ENCODE assay signal across 8 mouse cellular contexts in the genomic region with DNA sequence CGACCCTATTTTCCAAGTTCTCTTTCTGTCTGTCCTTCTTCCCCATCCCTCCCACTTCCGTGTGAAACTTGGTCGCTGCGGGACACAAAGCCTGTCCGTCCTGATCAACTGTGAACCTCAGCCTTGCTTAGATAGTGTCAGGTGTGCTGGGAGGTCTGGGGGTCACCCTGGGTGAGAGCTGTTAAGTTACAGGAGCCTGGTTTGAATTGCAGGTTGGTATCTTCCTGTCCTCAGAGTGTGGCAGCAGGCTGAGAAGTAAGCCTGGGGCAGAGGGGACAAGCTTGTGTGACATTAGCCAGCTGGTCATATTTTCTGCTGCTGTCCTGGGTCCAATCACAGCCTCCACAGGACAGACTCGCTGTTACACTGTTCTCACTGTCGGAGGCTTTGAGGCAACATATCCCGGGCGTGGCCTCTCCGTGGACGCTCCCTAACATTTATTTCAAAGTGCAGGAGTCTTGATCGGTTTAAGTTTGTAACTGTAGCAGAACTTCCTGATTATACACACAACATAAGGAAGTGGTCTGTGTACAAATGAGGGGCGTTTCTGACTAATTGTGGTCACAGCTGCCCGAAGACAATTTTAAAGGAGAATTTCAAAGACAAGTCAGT. TPM values are rescaled to one million over a fixed set of nuclear protein-coding genes. Genes with fewer than 3 reads are reported as not detected.
DNase-seq lines count a peak whose midpoint lies in the region; ATAC-seq and TF ChIP-seq lines count a peak whose summit lies in the region.

No protein-coding gene starts in this region.

- H3K4me3 ChIP-seq in left cerebral cortex, adult 2 months: peak overlapping the region; percentile 39
- peak overlapping the region; percentile 45 for H3K4me3 ChIP-seq in embryonic fibroblast, embryonic 13.5 days (ENCODE audit: insufficient read depth, low read length)
- peak overlapping the region; percentile 19 for H3K4me3 ChIP-seq in hindbrain, embryonic 11.5 days (ENCODE audit: low read depth, low read length)
- H3K4me3 ChIP-seq in lung, adult 2 months (replicated peaks; ENCODE audit: extremely low read depth, low read depth, low read length): peak overlapping the region; percentile 66
- peak overlapping the region; percentile 23; the same call in 1 of the 2 replicates for H3K4me3 ChIP-seq in neural tube, embryonic 12.5 days

- intact Hi-C loops in left cerebral cortex, adult 2 months (cut with DNase I): loop anchor here (2.0 kb wide), 1 partner anchor 16 kb away; no protein-coding TSS in a partner anchor
- intact Hi-C loops in left cerebral cortex, postnatal 25 days (cut with DNase I): no loop called here

- TF ChIP-seq CTCF in left cerebral cortex, adult 2 months (IDR thresholded peaks at IDR 0.05): no peak
- TF ChIP-seq CTCF in embryonic fibroblast, embryonic 13.5 days (IDR thresholded peaks at IDR 0.05; ENCODE audit: borderline replicate concordance, insufficient read depth, low read length): no peak
- no peak for TF ChIP-seq CTCF in lung, adult 2 months (IDR thresholded peaks at IDR 0.05; ENCODE audit: insufficient read depth, low read length)

- H3K9me3 ChIP-seq in hindbrain, embryonic 11.5 days (ENCODE audit: control insufficient read depth, low read length): no peaks in the 10 kb centered on the region
- no peaks in the 10 kb centered on the region for H3K9me3 ChIP-seq in neural tube, embryonic 12.5 days

- 20% methylated on average over 14 of the region's 14 CpGs for WGBS in hindbrain, embryonic 11.5 days
- 6% methylated on average over 14 of the region's 14 CpGs for WGBS in lung, adult 2 months
- 11% methylated on average over 14 of the region's 14 CpGs for WGBS in neural tube, embryonic 12.5 days

- H3K4me1 ChIP-seq in embryonic fibroblast, embryonic 13.5 days (ENCODE audit: control insufficient read depth, insufficient read depth, low read length): peaks cover 12% of the 10 kb centered on the region
- H3K4me1 ChIP-seq in hindbrain, embryonic 11.5 days (replicated peaks; ENCODE audit: control insufficient read depth, insufficient read depth, low read length): peaks cover 24% of the 10 kb centered on the region
- peaks cover 27% of the 10 kb centered on the region for H3K4me1 ChIP-seq in lung, adult 2 months (ENCODE audit: control insufficient read depth, insufficient read depth, low read length)
- H3K4me1 ChIP-seq in neural tube, embryonic 12.5 days: peaks cover 72% of the 10 kb centered on the region

- H3K9ac ChIP-seq in hindbrain, embryonic 11.5 days (ENCODE audit: low read depth, low read length): peak overlapping the region; percentile 57; the same call in 1 of the 2 replicates
- peak overlapping the region; percentile 47 for H3K9ac ChIP-seq in neural tube, embryonic 12.5 days

- peak overlapping the region; percentile 50 for H3K4me2 ChIP-seq in hindbrain, embryonic 11.5 days (replicated peaks; ENCODE audit: low read depth, low read length)
- H3K4me2 ChIP-seq in neural tube, embryonic 12.5 days (replicated peaks): peak overlapping the region; percentile 62

- TF ChIP-seq POLR2A in embryonic fibroblast, embryonic 13.5 days (IDR thresholded peaks at IDR 0.05; ENCODE audit: low read depth, low read length): peak; percentile 39
- TF ChIP-seq POLR2A in lung, adult 2 months (IDR thresholded peaks at IDR 0.05; ENCODE audit: borderline replicate concordance, extremely low read depth, low read depth, low read length): peak; percentile 64; the same call in 1 of the 2 replicates

- no peak for DNase-seq in left cerebral cortex, adult 2 months (ENCODE audit: extremely low spot score in 1 of 2, low spot score in 2 of 2)
- no peak for DNase-seq in left cerebral cortex, postnatal 25 days (ENCODE audit: low spot score in 2 of 2)
- peak; percentile 49 for DNase-seq in hindbrain, embryonic 11.5 days (ENCODE audit: low spot score)
- DNase-seq in lung, adult 2 months: no peak
- no peak for DNase-seq in right cerebral cortex, adult 18-20 months
- DNase-seq in ovary, postnatal 36 days (ENCODE audit: low spot score): no peak

- H3K36me3 ChIP-seq in hindbrain, embryonic 11.5 days (ENCODE audit: control insufficient read depth, insufficient read depth, low read length): no peaks in the 10 kb centered on the region
- H3K36me3 ChIP-seq in neural tube, embryonic 12.5 days: no peaks in the 10 kb centered on the region

- H3K27me3 ChIP-seq in hindbrain, embryonic 11.5 days (ENCODE audit: control insufficient read depth, insufficient read depth, low read length): no peaks in the 10 kb centered on the region
- no peaks in the 10 kb centered on the region for H3K27me3 ChIP-seq in neural tube, embryonic 12.5 days (replicated peaks)

- peak; percentile 24; the same call in 1 of the 2 replicates for ATAC-seq in hindbrain, embryonic 11.5 days (ENCODE audit: low FRiP score)
- ATAC-seq in neural tube, embryonic 12.5 days (ENCODE audit: low FRiP score, low read depth): peak; percentile 7; the same call in 1 of the 2 replicates

- H3K27ac ChIP-seq in left cerebral cortex, adult 2 months: peak overlapping the region; percentile 81
- H3K27ac ChIP-seq in embryonic fibroblast, embryonic 13.5 days (ENCODE audit: insufficient read depth, low read length): peak overlapping the region; percentile 92
- H3K27ac ChIP-seq in hindbrain, embryonic 11.5 days (ENCODE audit: low read depth, low read length): peak overlapping the region; percentile 87
- peak overlapping the region; percentile 93 for H3K27ac ChIP-seq in neural tube, embryonic 12.5 days

RNA-seq across cellular contexts. Expression of gene Trak1, which starts 17.3 kb away (rescaled TPM):
- total RNA-seq in left cerebral cortex, adult 2 months (2021): 100 to 1,000 TPM; 247 to 298 TPM
- total RNA-seq in left cerebral cortex, postnatal 25 days (2021): 100 to 1,000 TPM; 240 to 249 TPM
- polyA plus RNA-seq in embryonic fibroblast, embryonic 13.5 days (2011; ENCODE audit: insufficient read length, low read depth, missing spikeins): 38.4 and 41.5 TPM in 2 replicates
- 19.8 and 21.2 TPM in 2 replicates for polyA plus RNA-seq in hindbrain, embryonic 11.5 days (2014; fragmentation: Nextera tagmentation; extraction: Ambion mirVana)
- polyA plus RNA-seq in lung, adult 2 months (2012; rRNA removed): 73.9 and 88.5 TPM in 2 replicates
- 40.7 and 41.7 TPM in 2 replicates for polyA plus RNA-seq in neural tube, embryonic 12.5 days (2016; fragmentation: Nextera tagmentation; extraction: Ambion mirVana)

RNA-seq across cellular contexts. Expression of gene Ulk4, which starts 37.6 kb away (rescaled TPM):
- total RNA-seq in left cerebral cortex, adult 2 months (2021): 1 to 10 TPM; 9.2 to 9.9 TPM
- 1 to 10 TPM; 7.4 to 9.1 TPM for total RNA-seq in left cerebral cortex, postnatal 25 days (2021)
- 2.5 and 4.6 TPM in 2 replicates for polyA plus RNA-seq in embryonic fibroblast, embryonic 13.5 days (2011; ENCODE audit: insufficient read length, low read depth, missing spikeins)
- polyA plus RNA-seq in hindbrain, embryonic 11.5 days (2014; fragmentation: Nextera tagmentation; extraction: Ambion mirVana): 161 and 185 TPM in 2 replicates
- 10.6 and 14.9 TPM in 2 replicates for polyA plus RNA-seq in lung, adult 2 months (2012; rRNA removed)
- polyA plus RNA-seq in neural tube, embryonic 12.5 days (2016; fragmentation: Nextera tagmentation; extraction: Ambion mirVana): 143 and 144 TPM in 2 replicates
